Mouse (Mus musculus) E14TG2a.4 (cell line): Measurements from ENCODE around the gene Scd2.

ENCODE experiments used
- H3K27me3 ChIP-seq: 2 replicates; pipeline ENCODE4 v1.6.1; 2014; ENCODE audit warnings: low read length, control low read depth; ENCODE audit not compliant: insufficient read depth
- H3K36me3 ChIP-seq: 2 replicates; pipeline ENCODE4 v1.6.1; 2014; ENCODE audit warnings: low read length, control low read depth; ENCODE audit not compliant: insufficient read depth
- H3K4me1 ChIP-seq: replicated peaks from 2 replicates; pipeline ENCODE4 v1.6.1; 2014; ENCODE audit warnings: low read depth, low read length, control low read depth
- H3K4me3 ChIP-seq: replicated peaks from 2 replicates; pipeline ENCODE4 v1.5.1; 2014; ENCODE audit warnings: mild to moderate bottlenecking, low read length
- H3K9me3 ChIP-seq: 2 replicates; pipeline ENCODE4 v1.6.1; 2014; ENCODE audit warnings: low read length, control low read depth
- CTCF ChIP-seq: conservative IDR thresholded peaks from 2 replicates; pipeline ENCODE4 v1.5.1; 2014; ENCODE audit warnings: low read length
- NANOG ChIP-seq: IDR thresholded peaks from 2 replicates; pipeline ENCODE4 v1.6.1; 2014; ENCODE audit warnings: borderline replicate concordance, low read length, mixed read lengths
- POU5F1 ChIP-seq: IDR thresholded peaks from 2 replicates; pipeline ENCODE4 v1.6.1; 2014; ENCODE audit warnings: low read length, borderline replicate concordance

Gene Scd2

DNA sequence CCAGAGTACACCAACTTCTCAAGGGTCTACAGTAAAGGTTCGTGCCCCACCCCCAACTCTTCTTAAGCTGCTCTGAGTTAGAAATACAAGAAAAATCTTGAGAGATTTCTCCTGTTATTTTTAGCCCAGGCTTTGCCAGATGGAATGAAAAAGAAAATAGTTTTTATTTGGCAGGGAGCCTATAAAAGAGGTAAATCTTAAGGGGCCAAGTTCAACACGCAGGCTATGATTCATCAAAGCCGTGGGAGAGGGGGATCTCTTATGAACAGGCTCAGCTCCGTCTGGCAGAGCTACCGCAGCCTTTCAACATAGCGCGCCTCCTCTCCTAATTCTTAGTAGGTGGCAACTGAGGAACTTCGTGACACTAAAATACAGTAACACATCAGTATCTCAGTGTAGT lies 10.0 kb downstream of the Scd2 start:
- H3K36me3 ChIP-seq: peaks cover 100% of the 10 kb centered on the region

DNA sequence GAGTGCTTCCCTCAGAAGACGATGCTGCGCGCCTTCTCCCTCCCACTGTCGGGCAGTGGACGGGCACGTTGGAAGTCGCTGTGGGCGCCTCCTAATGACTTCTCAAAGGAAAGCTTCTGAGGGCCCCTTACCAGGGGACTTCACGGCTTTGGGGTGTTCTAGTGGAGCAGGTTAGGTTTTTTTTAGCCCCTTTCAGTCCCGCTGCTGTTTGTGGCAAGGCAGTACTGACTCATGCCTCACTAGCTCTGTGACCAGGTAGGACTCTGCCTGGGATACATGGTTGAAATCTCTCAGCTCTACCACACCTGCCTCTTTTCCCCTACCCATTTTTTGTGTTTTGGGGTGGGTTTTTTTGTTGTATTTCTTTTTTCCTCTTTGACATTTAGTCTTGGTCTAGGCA lies 10.9 kb downstream of the Scd2 start:
- Histone ChIP-seq H3K9me3 (no peaks in the 10 kb centered on the region), H3K4me1 (peaks cover 56% of the 10 kb centered on the region), H3K27me3 (no peaks in the 10 kb centered on the region), H3K4me3 (no peak overlapping the region), H3K36me3 (peaks cover 100% of the 10 kb centered on the region)
- TF ChIP-seq CTCF: no peak
- TF ChIP-seq POU5F1: no peak
- TF ChIP-seq NANOG: no peak

More for the DNA sequence above, 10.0 kb downstream of the Scd2 start:
- Histone ChIP-seq H3K4me3 (no peak overlapping the region), H3K9me3 (no peaks in the 10 kb centered on the region), H3K4me1 (peaks cover 66% of the 10 kb centered on the region), H3K27me3 (no peaks in the 10 kb centered on the region)
- TF ChIP-seq POU5F1: no peak
- no peak for TF ChIP-seq NANOG
- no peak for TF ChIP-seq CTCF

DNA sequence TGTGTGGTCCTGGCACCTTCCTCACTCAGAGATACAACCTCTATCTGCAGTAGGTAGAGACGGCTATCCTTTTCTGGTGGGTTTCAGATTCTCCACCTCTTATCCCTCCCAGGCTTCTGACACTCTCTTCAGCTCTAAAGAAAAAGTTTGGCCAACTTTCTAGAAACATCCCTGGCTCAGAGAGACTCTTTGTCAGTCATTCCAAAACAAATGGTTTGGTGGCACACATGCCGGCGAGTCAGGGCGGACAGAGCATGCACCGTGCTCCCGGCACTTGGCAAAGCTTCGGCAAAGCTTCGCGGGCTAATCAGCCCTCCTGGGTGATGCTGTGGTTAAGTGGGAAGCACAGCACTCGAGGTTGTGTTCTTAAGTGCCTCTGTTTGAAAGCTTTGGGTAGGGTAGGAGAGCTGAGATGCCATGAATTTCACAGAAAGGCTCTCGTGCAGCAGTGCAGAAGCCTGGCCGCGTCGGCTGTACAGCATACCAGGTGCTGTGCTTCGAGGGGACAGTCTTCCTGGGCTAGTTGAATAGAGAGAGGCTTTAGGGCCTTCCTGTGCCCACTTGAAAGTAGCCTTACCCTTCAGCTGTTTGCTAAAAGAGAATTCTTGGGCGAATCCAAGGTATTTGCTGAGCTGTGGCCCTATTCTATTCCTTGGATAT lies 11.5 kb downstream of the Scd2 start:
- no peaks in the 10 kb centered on the region for H3K27me3 ChIP-seq
- no peak overlapping the region for H3K4me3 ChIP-seq
- H3K9me3 ChIP-seq: no peaks in the 10 kb centered on the region
- TF ChIP-seq NANOG (no peak), CTCF (no peak), POU5F1 (no peak)
- peaks cover 94% of the 10 kb centered on the region for H3K36me3 ChIP-seq
- peaks cover 55% of the 10 kb centered on the region for H3K4me1 ChIP-seq

DNA sequence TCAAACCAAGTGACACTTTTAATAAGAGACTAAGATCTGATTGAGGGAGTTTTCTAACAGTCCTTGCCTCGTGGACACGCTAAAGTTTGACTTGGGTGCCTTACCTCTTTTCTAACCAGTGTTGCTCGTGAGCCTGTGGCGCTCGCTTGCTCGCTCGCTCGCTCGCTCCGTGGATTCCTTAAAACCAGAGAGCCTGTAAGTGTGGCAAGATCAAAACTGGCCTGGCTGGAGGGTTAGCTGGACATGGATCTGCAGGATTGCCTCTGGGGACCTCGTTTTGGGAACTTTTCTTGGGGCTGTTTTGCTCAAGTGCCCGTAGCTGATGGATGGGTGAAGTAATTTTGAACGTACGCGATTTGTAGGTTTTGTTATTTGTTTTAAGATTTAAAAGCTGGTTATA lies 12.2 kb downstream of the Scd2 start:
- peaks cover 87% of the 10 kb centered on the region for H3K36me3 ChIP-seq
- no peak for TF ChIP-seq POU5F1
- TF ChIP-seq CTCF: no peak
- TF ChIP-seq NANOG: no peak
- H3K4me3 ChIP-seq: no peak overlapping the region
- peaks cover 55% of the 10 kb centered on the region for H3K4me1 ChIP-seq
- H3K27me3 ChIP-seq: no peaks in the 10 kb centered on the region
- H3K9me3 ChIP-seq: no peaks in the 10 kb centered on the region

DNA sequence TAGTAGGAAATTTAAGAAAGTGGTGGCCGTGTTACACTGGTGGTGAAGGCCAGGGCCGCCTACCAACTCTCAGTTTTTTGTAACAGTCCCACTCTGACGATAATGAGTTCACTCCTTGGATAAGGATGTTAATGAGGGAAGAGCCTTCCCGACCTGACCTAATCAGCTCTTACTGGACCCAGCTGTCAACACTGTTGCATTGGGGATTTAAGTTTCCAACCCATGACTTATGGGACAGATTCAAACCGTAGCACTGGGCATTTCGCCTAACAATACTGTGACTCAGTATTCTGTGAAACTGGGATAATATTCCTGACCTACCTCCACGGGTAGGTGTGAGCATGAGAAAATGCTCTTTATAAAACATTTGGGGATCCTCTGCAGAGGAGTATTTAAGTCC lies 12.7 kb downstream of the Scd2 start:
- TF ChIP-seq CTCF (no peak), POU5F1 (no peak), NANOG (no peak)
- Histone ChIP-seq H3K4me1 (peaks cover 56% of the 10 kb centered on the region), H3K4me3 (no peak overlapping the region), H3K27me3 (no peaks in the 10 kb centered on the region), H3K36me3 (peaks cover 83% of the 10 kb centered on the region), H3K9me3 (no peaks in the 10 kb centered on the region)

DNA sequence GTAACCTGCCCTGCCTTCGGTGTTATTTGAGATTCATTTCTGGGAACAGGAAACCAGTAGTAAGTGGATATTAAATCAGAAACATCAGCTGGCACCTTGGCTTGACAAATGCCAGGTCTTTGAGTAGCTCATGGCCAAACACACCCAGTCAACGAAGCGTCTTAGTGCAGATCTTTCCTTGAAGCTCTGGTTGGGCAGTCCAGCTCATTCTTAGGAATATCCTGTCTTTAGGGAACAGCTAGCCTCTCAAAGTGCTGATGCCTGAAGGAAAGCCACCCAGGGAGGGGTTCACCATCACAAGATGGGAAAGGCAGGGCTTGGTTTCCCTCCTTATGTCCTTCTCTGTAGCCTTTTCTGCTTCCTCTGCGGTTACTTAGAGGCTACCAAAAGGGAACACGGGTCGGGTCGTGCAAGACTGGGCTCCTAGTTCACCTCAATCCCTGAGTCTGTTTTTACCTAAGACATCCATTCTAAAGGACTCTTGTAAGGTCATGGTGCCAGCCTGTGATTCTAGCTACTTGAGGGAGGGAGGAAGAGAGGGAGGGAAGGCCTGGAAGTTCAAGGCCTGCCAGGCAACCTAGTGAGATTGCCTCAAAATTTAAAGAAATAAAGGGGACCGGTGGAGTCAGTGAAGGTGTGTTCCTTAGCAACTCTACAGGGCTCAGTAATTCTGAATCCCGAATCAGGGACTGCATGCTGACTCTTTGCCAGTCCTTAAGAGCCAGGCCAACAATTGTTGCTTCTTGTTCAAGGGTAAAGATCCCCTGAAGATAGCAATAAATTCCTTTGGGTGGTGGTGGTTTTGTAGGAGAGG lies 13.8 kb downstream of the Scd2 start:
- H3K4me3 ChIP-seq: no peak overlapping the region
- TF ChIP-seq POU5F1 (no peak), CTCF (no peak), NANOG (no peak)
- H3K36me3 ChIP-seq: peaks cover 71% of the 10 kb centered on the region
- peaks cover 59% of the 10 kb centered on the region for H3K4me1 ChIP-seq
- H3K27me3 ChIP-seq: no peaks in the 10 kb centered on the region
- H3K9me3 ChIP-seq: no peaks in the 10 kb centered on the region

DNA sequence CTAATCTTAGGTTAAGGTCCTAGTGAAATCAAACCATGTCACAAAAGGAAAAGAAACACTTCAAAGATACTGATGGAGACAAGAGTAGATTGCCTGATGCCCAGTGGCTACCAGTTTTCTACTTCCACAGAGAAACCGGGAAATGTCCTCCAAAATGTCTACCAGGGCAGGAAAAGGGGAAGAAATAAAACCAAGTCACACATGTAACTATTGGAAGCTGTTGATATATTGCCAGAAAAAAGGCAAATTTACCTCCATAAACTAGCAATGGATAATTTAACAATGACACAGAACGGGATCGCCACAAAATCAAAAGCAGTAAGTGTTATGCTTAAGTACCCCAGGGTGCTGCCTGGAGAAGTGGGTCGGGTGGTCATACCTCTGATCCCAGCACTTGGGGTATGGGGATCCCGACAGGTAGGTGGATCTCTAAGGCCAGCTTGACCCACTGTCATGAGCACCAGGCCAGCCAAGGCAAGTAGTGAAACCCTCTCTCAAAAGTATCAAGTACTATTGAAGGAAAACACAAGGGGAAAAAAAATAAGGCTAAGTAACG lies 14.5 kb downstream of the Scd2 start:
- Histone ChIP-seq H3K36me3 (peaks cover 64% of the 10 kb centered on the region), H3K4me3 (no peak overlapping the region), H3K4me1 (peaks cover 57% of the 10 kb centered on the region), H3K9me3 (no peaks in the 10 kb centered on the region), H3K27me3 (no peaks in the 10 kb centered on the region)
- TF ChIP-seq CTCF (no peak), NANOG (no peak), POU5F1 (no peak)

DNA sequence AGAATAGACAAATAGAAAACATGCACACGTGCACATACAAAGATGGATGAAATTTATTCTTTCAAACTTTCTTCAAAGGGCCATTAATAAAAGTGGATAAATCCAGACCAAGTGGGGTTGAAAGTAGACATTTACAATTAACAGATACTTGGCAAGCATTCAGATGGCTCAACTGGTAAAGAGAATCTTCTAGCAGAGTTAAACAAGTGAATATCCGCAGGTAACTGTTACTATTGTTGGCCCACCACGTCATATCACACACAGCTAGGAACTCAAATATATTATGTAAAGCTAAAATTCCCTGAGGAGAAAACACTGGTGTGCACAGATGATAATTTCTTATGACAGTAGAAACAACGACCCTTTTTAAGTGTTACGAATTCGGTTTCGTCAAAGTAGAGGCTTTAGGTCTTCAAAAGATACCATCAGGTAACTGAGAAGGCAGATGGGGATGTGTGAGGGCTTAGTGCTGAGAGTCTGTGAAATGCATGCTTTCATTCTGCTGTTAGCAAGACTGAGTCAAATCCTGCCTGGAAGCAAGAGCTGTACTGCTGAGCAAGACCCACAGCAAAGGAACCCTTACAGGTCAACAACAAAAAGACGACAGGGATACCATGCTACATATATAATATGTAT lies 15.3 kb downstream of the Scd2 start:
- Histone ChIP-seq H3K4me1 (peaks cover 55% of the 10 kb centered on the region), H3K9me3 (no peaks in the 10 kb centered on the region), H3K4me3 (no peak overlapping the region), H3K27me3 (no peaks in the 10 kb centered on the region), H3K36me3 (peaks cover 57% of the 10 kb centered on the region)
- TF ChIP-seq CTCF (no peak), POU5F1 (no peak), NANOG (no peak)
